Mouse (Mus musculus) liver, embryonic 14.5 days (tissue): ENCODE results near the gene Nmnat1.

Source experiments
- CTCF ChIP-seq: IDR thresholded peaks from 2 replicates; pipeline ENCODE4 v1.5.1; 2016; ENCODE audit warnings: antibody characterized with exemption, low read depth, control low read depth
- EP300 ChIP-seq: IDR thresholded peaks from 2 replicates; pipeline ENCODE4 v1.6.1; 2016; ENCODE audit warnings: antibody characterized with exemption, low read depth

GRCm38 (mm10) chr4:149504858-149505257 lies 19.9 kb upstream of the Nmnat1 start:
- TF ChIP-seq CTCF (no peak), EP300 (no peak)
